Mouse (Mus musculus) brain, embryonic 14.5 days (tissue): Measurements from ENCODE around the gene Specc1l.

ENCODE experiments used
- CTCF ChIP-seq: fragments of 200-500 bp; IDR thresholded peaks from 2 replicates; pipeline ENCODE4 v1.5.1; 2012; ENCODE audit warnings: inconsistent platforms, mild to moderate bottlenecking, moderate library complexity, borderline replicate concordance; ENCODE audit not compliant: insufficient read depth, insufficient read length; ENCODE audit errors: extremely low read depth
- POLR2A ChIP-seq: fragments of 200-500 bp; IDR thresholded peaks from 2 replicates; pipeline ENCODE4 v1.6.1; 2012; ENCODE audit warnings: mild to moderate bottlenecking, inconsistent platforms, borderline replicate concordance; ENCODE audit not compliant: poor library complexity, insufficient read depth, insufficient read length, severe bottlenecking; ENCODE audit errors: extremely low read depth

GRCm38 (mm10) chr10:75264993-75265555, 53.2 kb downstream of the Specc1l start:
- TF ChIP-seq CTCF, result no peak
- no peak for TF ChIP-seq POLR2A
